Mouse (Mus musculus) thymus, adult 2 months (tissue): ENCODE measurements around the gene Galnt9.

Experiments
- CTCF ChIP-seq: fragments of 200-500 bp; IDR thresholded peaks from 2 replicates; pipeline ENCODE4 v1.5.1; 2012; ENCODE audit warnings: mild to moderate bottlenecking, control low read depth, low read length, moderate library complexity, borderline replicate concordance; ENCODE audit not compliant: control insufficient read depth, poor library complexity, insufficient read depth; ENCODE audit errors: extremely low read depth
- POLR2A ChIP-seq: fragments of 200-500 bp; IDR thresholded peaks from 2 replicates; pipeline ENCODE4 v1.6.1; 2012; ENCODE audit warnings: mild to moderate bottlenecking, low read length, control low read depth, moderate library complexity; ENCODE audit not compliant: control insufficient read depth, poor library complexity, insufficient read depth; ENCODE audit errors: extremely low read depth

DNA sequence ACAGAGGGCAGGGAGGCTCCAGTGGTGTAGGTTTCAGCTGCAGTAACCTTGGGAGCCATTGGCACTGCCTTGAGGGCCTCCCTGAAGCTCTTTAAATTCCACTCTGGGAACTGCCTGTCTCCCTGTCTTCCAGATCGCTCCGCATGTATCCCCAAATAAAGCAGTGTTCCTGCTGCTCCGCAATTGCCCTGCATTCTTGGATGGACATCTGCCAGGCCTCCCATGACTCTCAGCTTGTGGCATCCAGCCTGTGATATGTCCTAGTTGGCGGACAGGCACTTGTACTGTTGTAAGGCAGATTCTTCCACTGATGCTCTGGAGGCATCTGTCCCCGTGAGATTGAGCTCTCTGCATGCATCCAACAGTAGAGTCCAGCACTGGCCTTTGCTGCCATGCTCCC lies 46.6 kb upstream of the Galnt9 start:
- no peak for TF ChIP-seq POLR2A
- no peak for TF ChIP-seq CTCF
